Mouse (Mus musculus): ENCODE measurements around the gene Gm10198. TPM values are rescaled to one million over a fixed set of nuclear protein-coding genes. Genes with fewer than 3 reads are reported as not detected.

Gm10198 gene
- polyA plus RNA-seq (2014; fragmentation: Nextera tagmentation; extraction: Ambion mirVana), result not detected in 2 replicates

DNA sequence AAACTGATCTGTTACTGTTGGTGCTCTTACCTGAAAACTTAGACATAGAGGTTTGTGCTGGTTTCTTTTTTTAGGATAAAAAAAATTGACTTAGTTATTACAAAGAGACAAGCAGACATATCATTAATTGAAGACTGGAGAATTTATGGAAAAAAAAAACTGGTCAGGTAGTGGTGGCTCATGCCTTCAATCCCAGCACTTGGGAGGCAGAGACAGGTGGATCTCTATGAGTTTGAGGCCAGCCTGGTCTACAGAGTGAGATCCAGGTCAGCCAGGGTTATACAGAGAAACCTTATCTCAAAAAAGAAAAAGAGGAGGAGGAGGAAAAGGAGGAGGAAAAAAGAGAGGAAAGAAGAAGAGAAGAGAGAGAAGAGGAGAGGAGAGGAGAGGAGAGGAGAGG, at the start of gene Gm10198:
Gene Gm10198 (plus strand): TSS at position 301 of the 400 bp plus-strand sequence.
- no peak within 1 kb of the TSS for H3K27ac ChIP-seq (replicated peaks; ENCODE audit: low read depth, low read length)
- H3K4me2 ChIP-seq (ENCODE audit: low read depth, low read length), result no peak within 1 kb of the TSS
- no peaks in the 10 kb centered on the region for H3K9me3 ChIP-seq (replicated peaks; ENCODE audit: control insufficient read depth, low read length)
- no peaks in the 10 kb centered on the region for H3K36me3 ChIP-seq (replicated peaks; ENCODE audit: control insufficient read depth, insufficient read depth, low read depth, low read length)
- H3K9ac ChIP-seq (replicated peaks; ENCODE audit: low read length), result no peak within 1 kb of the TSS
- DNase-seq (ENCODE audit: low spot score), result no peak
- ATAC-seq (replicated peaks; ENCODE audit: insufficient number of reproducible peaks, low FRiP score, low TSS enrichment, low read depth), result no peak
- no peak within 1 kb of the TSS for H3K4me3 ChIP-seq (ENCODE audit: low read depth, low read length)
- no peaks in the 10 kb centered on the region for H3K4me1 ChIP-seq (ENCODE audit: control insufficient read depth, insufficient read depth, low read length)
- no peaks in the 10 kb centered on the region for H3K27me3 ChIP-seq (ENCODE audit: control insufficient read depth, insufficient read depth, low read length)

DNA sequence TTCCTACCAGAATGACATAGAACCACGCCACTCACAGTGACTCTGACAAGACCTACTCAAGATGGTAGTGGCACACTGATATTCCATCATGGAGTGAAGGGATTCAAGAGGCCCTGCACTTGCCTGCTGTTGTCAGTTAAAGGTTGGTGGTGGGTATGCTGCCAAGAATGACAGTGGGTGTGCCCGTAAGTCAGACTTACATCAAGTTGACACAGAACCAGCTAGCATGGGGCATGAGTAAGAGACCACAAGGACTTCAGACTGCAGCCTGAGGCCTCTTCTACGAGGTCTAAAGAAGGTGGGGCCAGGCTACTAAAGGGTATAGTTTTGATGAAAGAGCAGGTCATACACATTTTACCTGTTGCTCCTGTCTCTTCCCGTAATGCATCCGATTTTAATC, 47.3 kb upstream of the Gm10198 start:
- H3K9me3 ChIP-seq (replicated peaks; ENCODE audit: control insufficient read depth, low read length), result no peaks in the 10 kb centered on the region
- no peaks in the 10 kb centered on the region for H3K4me1 ChIP-seq (ENCODE audit: control insufficient read depth, insufficient read depth, low read length)
- no peak overlapping the region for H3K4me2 ChIP-seq (ENCODE audit: low read depth, low read length)
- no peaks in the 10 kb centered on the region for H3K36me3 ChIP-seq (replicated peaks; ENCODE audit: control insufficient read depth, insufficient read depth, low read depth, low read length)
- no peaks in the 10 kb centered on the region for H3K27me3 ChIP-seq (ENCODE audit: control insufficient read depth, insufficient read depth, low read length)
- H3K4me3 ChIP-seq (ENCODE audit: low read depth, low read length), result no peak overlapping the region
- DNase-seq (ENCODE audit: low spot score) (no peak), ATAC-seq (replicated peaks; ENCODE audit: insufficient number of reproducible peaks, low FRiP score, low TSS enrichment, low read depth) (no peak)
- no peak overlapping the region for H3K27ac ChIP-seq (replicated peaks; ENCODE audit: low read depth, low read length)
- WGBS, result 85% methylated on average over 5 of the region's 5 CpGs
- H3K9ac ChIP-seq (replicated peaks; ENCODE audit: low read length), result no peak overlapping the region

DNA sequence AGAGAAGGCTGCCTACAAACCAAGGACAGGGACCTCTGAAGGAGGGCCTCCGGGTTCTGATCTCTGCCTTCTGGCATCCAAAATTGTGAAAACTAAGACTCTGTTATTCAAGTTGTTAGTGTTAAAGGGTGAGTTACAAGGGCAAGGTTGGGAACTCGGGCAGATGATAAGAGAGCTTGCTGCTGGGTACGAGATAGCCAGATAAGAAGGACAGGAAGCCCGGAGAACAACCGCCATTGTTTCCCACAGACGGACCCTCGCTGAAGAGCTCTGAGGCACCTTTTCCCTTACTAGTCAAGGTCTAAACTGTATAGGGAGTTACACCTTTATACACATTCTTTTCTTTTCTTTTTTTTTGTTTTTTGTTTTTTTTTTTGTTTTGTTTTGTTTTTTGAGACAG, 39.8 kb upstream of the Gm10198 start:
- ATAC-seq (replicated peaks; ENCODE audit: insufficient number of reproducible peaks, low FRiP score, low TSS enrichment, low read depth) (no peak), DNase-seq (ENCODE audit: low spot score) (no peak)
- no peak overlapping the region for H3K4me3 ChIP-seq (ENCODE audit: low read depth, low read length)
- no peaks in the 10 kb centered on the region for H3K36me3 ChIP-seq (replicated peaks; ENCODE audit: control insufficient read depth, insufficient read depth, low read depth, low read length)
- H3K9me3 ChIP-seq (replicated peaks; ENCODE audit: control insufficient read depth, low read length), result no peaks in the 10 kb centered on the region
- no peaks in the 10 kb centered on the region for H3K4me1 ChIP-seq (ENCODE audit: control insufficient read depth, insufficient read depth, low read length)
- WGBS, result 82% methylated on average over 7 of the region's 7 CpGs
- no peak overlapping the region for H3K9ac ChIP-seq (replicated peaks; ENCODE audit: low read length)
- no peak overlapping the region for H3K27ac ChIP-seq (replicated peaks; ENCODE audit: low read depth, low read length)
- H3K27me3 ChIP-seq (ENCODE audit: control insufficient read depth, insufficient read depth, low read length), result no peaks in the 10 kb centered on the region
- no peak overlapping the region for H3K4me2 ChIP-seq (ENCODE audit: low read depth, low read length)

DNA sequence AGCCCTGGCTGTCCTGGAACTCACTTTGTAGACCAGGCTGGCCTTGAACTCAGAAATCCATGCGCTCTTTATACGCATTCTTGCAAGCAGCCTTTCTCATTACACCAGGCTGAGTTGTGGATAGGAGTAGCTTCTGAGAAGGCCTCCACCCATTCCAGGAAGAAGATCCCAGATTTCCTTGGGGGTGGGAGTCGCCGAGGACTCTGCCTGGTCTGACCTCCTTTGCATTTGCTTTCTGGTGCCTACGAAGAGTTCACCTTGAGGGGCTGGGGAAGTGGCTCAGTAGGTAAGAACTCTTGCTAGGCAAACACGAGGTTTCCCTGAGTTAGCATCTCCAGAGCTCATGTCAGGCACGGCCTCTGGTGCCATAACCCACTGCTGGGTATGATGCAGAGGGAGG, 39.4 kb upstream of the Gm10198 start:
- Histone ChIP-seq H3K4me1 (ENCODE audit: control insufficient read depth, insufficient read depth, low read length) (no peaks in the 10 kb centered on the region), H3K27ac (replicated peaks; ENCODE audit: low read depth, low read length) (no peak overlapping the region), H3K9me3 (replicated peaks; ENCODE audit: control insufficient read depth, low read length) (no peaks in the 10 kb centered on the region), H3K4me2 (ENCODE audit: low read depth, low read length) (no peak overlapping the region), H3K9ac (replicated peaks; ENCODE audit: low read length) (no peak overlapping the region), H3K4me3 (ENCODE audit: low read depth, low read length) (no peak overlapping the region), H3K27me3 (ENCODE audit: control insufficient read depth, insufficient read depth, low read length) (no peaks in the 10 kb centered on the region), H3K36me3 (replicated peaks; ENCODE audit: control insufficient read depth, insufficient read depth, low read depth, low read length) (no peaks in the 10 kb centered on the region)
- 90% methylated on average over 7 of the region's 7 CpGs for WGBS
- no peak for DNase-seq (ENCODE audit: low spot score)
- ATAC-seq (replicated peaks; ENCODE audit: insufficient number of reproducible peaks, low FRiP score, low TSS enrichment, low read depth), result no peak

DNA sequence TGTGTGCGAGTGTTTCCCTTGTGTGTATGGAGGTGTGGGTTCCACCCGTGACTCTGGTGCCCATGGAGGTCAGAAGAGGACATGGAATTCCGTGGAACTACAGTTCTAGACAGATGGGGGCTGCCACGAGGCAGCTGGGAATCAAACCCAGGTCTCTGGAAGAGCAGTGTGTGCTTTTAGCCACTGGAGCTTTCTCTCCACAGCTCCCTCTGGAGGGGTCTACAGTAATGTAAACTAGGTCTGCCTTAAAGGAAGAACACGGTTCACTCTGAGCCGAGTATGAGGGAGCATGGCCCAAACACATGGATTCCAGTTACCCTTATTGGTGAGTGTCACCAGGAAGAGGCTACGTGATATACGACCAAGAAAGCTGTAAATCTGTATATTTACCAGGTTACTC, 38.6 kb upstream of the Gm10198 start:
- WGBS, result 75% methylated on average over 8 of the region's 8 CpGs

DNA sequence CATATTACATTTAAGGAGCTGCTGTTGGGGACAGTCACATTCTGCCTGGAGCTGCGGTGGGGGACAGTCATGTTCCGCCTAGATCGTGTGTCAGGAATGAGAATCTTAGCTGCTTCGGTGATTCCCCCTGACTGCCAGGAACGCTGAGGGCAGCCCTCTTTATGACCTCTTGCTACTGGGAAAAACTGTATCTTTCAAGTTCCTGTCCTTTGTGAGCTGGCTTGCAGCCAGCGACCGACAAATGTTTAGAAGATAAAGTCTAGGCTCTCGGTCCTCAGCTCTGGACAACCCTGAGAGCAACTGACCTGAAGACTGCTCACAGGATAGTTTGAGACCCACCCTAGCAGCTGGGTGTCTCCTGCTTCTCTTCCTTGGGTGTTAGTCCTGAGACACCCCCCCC, 37.3 kb upstream of the Gm10198 start:
- 26% methylated on average over 8 of the region's 8 CpGs for WGBS
- H3K9ac ChIP-seq (replicated peaks; ENCODE audit: low read length), result no peak overlapping the region
- H3K4me3 ChIP-seq (ENCODE audit: low read depth, low read length), result no peak overlapping the region
- no peaks in the 10 kb centered on the region for H3K36me3 ChIP-seq (replicated peaks; ENCODE audit: control insufficient read depth, insufficient read depth, low read depth, low read length)
- H3K27me3 ChIP-seq (ENCODE audit: control insufficient read depth, insufficient read depth, low read length), result no peaks in the 10 kb centered on the region
- no peak overlapping the region for H3K4me2 ChIP-seq (ENCODE audit: low read depth, low read length)
- DNase-seq (ENCODE audit: low spot score) (peak; percentile 4), ATAC-seq (replicated peaks; ENCODE audit: insufficient number of reproducible peaks, low FRiP score, low TSS enrichment, low read depth) (no peak)
- H3K27ac ChIP-seq (replicated peaks; ENCODE audit: low read depth, low read length), result no peak overlapping the region
- H3K9me3 ChIP-seq (replicated peaks; ENCODE audit: control insufficient read depth, low read length), result no peaks in the 10 kb centered on the region
- no peaks in the 10 kb centered on the region for H3K4me1 ChIP-seq (ENCODE audit: control insufficient read depth, insufficient read depth, low read length)

More for the DNA sequence above, 38.6 kb upstream of the Gm10198 start:
- H3K27me3 ChIP-seq (ENCODE audit: control insufficient read depth, insufficient read depth, low read length), result no peaks in the 10 kb centered on the region
- no peak overlapping the region for H3K9ac ChIP-seq (replicated peaks; ENCODE audit: low read length)
- no peaks in the 10 kb centered on the region for H3K9me3 ChIP-seq (replicated peaks; ENCODE audit: control insufficient read depth, low read length)
- no peak overlapping the region for H3K4me2 ChIP-seq (ENCODE audit: low read depth, low read length)
- H3K27ac ChIP-seq (replicated peaks; ENCODE audit: low read depth, low read length), result no peak overlapping the region
- no peaks in the 10 kb centered on the region for H3K4me1 ChIP-seq (ENCODE audit: control insufficient read depth, insufficient read depth, low read length)
- H3K36me3 ChIP-seq (replicated peaks; ENCODE audit: control insufficient read depth, insufficient read depth, low read depth, low read length), result no peaks in the 10 kb centered on the region
- H3K4me3 ChIP-seq (ENCODE audit: low read depth, low read length), result no peak overlapping the region
- no peak for ATAC-seq (replicated peaks; ENCODE audit: insufficient number of reproducible peaks, low FRiP score, low TSS enrichment, low read depth)
- no peak for DNase-seq (ENCODE audit: low spot score)

DNA sequence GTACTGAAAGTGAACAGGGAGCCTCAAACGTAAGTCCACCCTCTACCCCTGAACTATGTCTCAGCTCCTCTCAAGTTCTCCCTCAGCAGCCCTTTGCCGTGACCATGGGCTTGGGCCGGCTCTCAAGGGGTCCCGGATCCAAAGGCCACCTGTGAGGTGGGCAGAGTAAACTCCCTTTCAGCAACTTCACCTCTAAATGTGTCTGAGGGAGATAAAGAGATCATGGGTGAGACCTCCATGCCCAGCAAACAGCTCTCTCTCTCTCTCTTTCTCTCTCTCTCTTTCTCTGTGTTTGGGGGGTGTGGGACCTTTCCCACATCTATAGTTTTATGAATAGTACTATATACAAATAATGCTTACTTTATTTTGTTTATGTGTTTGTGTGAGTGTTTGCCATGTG, 36.2 kb upstream of the Gm10198 start:
- H3K4me2 ChIP-seq (ENCODE audit: low read depth, low read length), result no peak overlapping the region
- H3K27me3 ChIP-seq (ENCODE audit: control insufficient read depth, insufficient read depth, low read length), result no peaks in the 10 kb centered on the region
- H3K36me3 ChIP-seq (replicated peaks; ENCODE audit: control insufficient read depth, insufficient read depth, low read depth, low read length), result no peaks in the 10 kb centered on the region
- DNase-seq (ENCODE audit: low spot score) (no peak), ATAC-seq (replicated peaks; ENCODE audit: insufficient number of reproducible peaks, low FRiP score, low TSS enrichment, low read depth) (no peak)
- H3K27ac ChIP-seq (replicated peaks; ENCODE audit: low read depth, low read length), result no peak overlapping the region
- H3K9me3 ChIP-seq (replicated peaks; ENCODE audit: control insufficient read depth, low read length), result no peaks in the 10 kb centered on the region; the same call in 1 of the 2 replicates
- H3K4me1 ChIP-seq (ENCODE audit: control insufficient read depth, insufficient read depth, low read length), result no peaks in the 10 kb centered on the region
- WGBS, result 80% methylated on average over 4 of the region's 4 CpGs
- no peak overlapping the region for H3K4me3 ChIP-seq (ENCODE audit: low read depth, low read length)
- no peak overlapping the region for H3K9ac ChIP-seq (replicated peaks; ENCODE audit: low read length)

DNA sequence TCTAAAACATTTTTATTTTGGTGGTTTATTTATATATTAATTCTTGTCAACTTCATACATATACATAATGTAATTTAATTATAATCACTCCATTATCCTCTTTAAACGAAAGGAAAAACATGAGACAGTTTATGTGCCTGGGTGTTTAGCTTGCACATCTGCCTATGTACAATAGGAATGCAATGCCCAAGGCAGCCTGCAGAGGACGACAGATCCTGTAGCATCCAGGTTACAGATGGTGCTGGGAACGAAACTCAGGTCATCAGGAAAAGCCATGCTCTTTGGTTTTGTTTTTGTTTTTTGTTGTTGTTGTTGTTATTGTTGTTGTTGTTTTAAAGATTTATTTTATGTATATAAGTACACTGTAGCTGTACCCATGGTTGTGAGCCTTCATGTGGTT, 32.4 kb upstream of the Gm10198 start:
- Histone ChIP-seq H3K4me1 (ENCODE audit: control insufficient read depth, insufficient read depth, low read length) (no peaks in the 10 kb centered on the region), H3K4me2 (ENCODE audit: low read depth, low read length) (no peak overlapping the region), H3K36me3 (replicated peaks; ENCODE audit: control insufficient read depth, insufficient read depth, low read depth, low read length) (no peaks in the 10 kb centered on the region), H3K9me3 (replicated peaks; ENCODE audit: control insufficient read depth, low read length) (no peaks in the 10 kb centered on the region; the same call in 1 of the 2 replicates), H3K4me3 (ENCODE audit: low read depth, low read length) (no peak overlapping the region), H3K27ac (replicated peaks; ENCODE audit: low read depth, low read length) (no peak overlapping the region), H3K27me3 (ENCODE audit: control insufficient read depth, insufficient read depth, low read length) (no peaks in the 10 kb centered on the region), H3K9ac (replicated peaks; ENCODE audit: low read length) (no peak overlapping the region)
- ATAC-seq (replicated peaks; ENCODE audit: insufficient number of reproducible peaks, low FRiP score, low TSS enrichment, low read depth) (no peak), DNase-seq (ENCODE audit: low spot score) (no peak)
- WGBS, result 89% methylated on average over 3 of the region's 3 CpGs
